Mouse (Mus musculus): ENCODE measurements around the gene Klc1.
"Not testable (repeated sequence)": the region's sequence is repeated elsewhere in the genome, so short reads cannot be mapped to it uniquely, and the experiment has no call there.

The Klc1 gene

DNA sequence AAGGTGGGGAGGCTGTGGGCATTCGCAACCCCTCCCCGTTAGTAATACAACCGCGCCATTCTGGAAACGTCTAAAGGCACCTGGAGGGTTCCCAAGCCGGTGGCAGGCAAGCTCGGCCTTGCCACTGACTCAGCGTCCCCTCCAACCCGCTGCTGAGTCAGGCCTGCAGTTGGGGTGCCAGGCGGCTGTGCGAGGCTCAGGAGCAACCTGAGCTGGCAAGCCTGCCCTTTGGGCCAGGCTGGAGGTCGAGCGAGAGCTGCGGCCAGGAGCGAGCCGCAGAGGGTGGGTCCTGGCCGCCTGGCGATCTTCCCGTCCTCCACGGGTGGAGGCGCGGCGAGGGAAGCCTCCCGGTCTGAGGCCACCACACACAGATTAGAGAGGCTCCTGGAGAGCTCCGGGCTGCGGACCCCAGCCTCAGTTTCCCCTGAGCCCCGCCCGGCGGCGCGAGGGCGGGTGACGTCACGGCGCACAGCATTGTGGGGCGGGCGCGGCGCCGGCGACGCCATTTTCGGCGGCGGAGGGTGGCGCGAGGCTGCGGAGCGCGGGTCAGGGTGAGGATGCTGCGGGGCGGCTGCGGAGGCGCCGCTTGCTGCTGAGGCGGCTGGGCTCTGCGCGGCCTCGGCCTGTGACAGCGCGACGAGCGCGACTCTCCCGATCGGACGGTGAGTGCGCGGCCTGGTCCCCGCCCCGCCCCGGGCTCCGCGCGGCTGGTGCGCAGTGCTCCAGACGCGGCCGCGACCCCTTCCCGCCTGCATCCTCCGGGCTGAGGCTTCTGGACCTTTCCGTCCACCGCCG, at the start of gene Klc1:
Gene Klc1 (plus strand): TSS at position 469 of the 795 bp plus-strand sequence.
- peak; percentile 62 to 71 for DNase-seq (ENCODE audit: low spot score in 2 of 2)

DNA sequence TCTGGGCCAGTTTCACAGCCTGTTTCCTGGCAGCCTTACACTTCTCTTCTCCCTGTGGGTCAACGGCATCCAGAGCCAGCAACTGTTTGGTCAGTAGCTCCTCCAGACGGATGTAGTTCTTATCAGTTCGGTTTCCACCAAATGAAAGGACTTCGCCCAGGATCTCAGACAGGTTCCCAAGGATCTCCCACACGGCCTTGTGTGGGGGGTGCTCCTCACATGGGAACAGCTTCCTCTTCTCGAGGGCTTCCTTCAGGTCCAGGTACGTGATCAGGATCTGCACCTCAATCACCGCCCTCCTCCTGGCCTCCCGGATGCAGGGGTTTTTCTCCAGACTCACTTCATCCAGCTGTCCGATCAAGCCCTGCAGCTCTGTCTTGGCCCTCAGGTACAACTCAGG, 48.6 kb upstream of the Klc1 start:
- no peak for DNase-seq (ENCODE audit: low spot score in 2 of 2)

DNA sequence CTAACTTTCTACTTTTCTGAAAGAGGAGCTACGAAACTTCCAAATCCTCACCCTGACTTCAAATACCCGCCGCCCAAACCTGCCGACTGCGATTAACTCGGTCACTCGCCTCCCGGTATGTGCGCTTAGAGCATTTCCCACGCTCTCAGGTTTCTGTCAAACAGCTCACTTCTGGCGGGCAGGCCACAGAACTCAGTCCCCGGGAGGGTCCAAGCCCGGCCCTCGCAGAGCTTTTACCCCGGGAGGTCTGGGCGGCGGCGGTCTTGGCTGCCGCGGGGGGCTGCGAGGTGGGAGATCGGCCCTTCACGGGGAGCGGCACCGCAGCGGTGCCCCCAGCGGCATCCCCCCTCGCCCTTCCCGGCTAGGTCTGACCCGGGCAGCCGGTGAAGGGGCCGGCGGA, 46.2 kb upstream of the Klc1 start:
- DNase-seq (ENCODE audit: low spot score in 2 of 2) = no peak

DNA sequence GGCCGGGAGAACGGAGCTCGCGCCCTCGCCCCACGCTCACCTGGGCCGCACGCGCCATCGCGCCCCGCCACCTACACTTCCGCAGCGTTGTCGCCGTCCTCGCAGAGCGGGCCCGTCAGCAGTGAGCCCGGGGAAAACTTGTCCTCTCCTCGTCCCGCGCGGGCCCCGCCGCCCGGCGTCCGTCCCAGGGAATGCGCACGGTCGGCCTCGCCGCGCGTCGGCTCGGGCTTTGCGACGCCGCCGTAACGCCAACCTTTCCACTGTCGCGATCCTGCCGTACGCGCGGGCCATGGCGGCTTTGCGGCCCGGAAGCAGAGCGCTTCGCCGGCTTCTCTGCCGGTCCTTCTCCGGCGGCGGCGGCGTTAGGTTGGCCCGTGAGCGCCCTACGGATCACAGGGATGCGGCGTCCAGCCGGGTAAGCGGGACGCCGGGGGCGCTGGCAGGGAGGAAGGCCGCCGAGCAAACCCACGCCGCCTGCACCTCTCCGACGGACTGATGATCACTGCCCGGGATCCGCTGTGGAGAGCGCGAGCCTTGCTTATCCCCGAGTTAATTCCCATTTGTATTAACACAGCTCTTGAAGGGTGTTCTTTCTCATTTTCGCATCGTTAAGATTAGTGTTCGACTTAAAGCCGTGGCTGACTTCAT, 45.5 kb upstream of the Klc1 start, which contains the start of the genes Bag5 and Apopt1:
Gene Bag5 (minus strand): TSS at position 254 of the 648 bp plus-strand sequence.
Gene Apopt1 (plus strand): TSS at position 258 of the 648 bp plus-strand sequence.
- DNase-seq (ENCODE audit: low spot score in 2 of 2) = peak; percentile 78 to 85

DNA sequence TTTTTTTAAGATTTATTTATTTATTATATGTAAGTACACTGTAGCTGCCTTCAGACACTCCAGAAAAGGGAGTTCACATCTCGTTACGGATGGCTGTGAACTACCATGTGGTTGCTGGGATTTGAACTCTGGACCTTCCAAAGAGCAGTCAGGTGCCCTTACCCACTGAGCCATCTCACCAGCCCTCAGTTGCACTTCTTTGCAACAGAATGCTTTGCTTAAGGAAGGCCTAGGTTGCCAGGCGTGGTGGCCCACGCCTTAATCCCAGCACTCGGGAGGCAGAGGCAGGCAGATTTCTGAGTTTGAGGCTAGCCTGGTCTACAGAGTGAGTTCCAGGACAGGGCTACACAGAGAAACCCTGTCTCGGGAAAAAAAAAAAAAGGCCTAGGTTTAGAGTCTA, 44.8 kb upstream of the Klc1 start:
- not testable (repeated sequence) for DNase-seq (ENCODE audit: low spot score in 2 of 2)

DNA sequence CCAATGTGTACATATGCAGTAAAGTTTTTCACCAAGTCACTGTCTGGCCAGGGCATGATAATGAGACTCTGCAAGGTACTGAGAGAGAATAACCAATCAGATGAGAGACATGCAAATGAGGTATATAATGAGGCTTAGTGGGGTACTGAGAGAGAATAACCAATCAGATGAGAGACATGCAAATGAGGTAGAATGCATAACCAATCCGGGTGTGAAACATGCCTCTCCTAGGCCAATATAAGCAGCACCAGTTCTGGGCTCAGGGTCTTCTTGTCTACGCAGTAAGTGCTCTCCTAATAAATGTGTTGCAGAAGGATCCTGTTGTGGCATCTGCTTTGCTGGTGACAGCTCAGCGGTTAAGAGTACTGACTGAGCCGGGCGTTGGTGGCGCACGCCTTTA, 42.1 kb upstream of the Klc1 start:
- no peak for DNase-seq (ENCODE audit: low spot score in 2 of 2)

DNA sequence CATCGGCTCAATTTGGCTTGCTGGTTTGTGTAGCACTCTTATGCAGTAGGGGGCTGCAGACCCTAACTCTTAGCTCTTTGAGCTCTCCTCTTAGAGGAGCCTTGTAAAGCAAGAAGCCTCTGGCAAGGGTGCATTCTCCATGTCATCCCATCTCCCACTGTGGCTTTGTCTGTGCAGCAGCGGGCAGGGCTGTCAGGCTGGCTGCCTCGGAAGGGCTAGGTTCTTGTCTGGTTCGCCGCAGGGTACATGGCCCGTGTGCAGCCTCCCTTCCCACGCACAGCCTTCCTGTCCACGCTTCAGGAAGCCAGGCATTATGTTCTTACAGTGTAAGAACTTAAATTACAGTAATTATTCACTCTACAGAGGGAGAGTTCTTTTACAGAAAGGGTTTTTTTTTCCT, 40.0 kb upstream of the Klc1 start:
- DNase-seq (ENCODE audit: low spot score in 2 of 2) = no peak

DNA sequence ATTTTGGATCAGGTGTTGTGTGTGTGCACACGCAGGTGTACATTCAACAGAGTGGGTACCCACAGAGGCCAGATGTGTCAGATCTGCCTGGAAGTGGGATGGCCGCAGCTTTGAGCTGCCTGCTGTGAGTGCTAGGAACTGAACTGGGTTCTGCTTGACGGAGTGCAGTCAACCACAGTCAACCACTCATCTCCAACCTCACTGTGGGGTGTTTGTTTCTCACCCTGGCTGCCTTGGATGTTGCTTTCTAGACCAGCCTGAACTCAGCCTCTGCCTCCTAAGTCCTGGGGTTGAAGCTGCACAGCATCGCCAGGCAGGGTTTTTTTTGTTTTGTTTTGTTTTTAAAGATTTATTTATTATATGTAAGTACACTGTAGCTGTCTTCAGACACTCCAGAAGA, 38.4 kb upstream of the Klc1 start:
- no peak for DNase-seq (ENCODE audit: low spot score in 2 of 2)

DNA sequence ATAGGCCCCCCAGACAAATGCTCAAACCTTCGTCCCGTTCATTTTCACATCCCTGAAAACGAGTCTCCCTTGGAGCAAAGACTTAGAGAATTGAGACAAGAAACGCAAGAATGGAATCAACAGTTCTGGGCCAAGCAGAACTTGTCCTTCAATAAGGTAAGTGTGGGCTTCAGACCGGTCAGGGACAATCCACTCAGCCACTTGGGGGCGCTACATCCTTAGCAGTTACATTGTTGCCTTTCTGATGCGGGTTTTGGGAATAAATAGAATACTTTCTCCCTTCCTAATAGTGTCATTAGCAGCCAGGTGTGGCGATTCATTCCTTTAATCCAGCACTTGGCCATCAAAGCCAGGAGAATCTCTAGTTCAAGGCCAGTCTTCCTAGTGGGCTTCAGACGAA, 36.0 kb upstream of the Klc1 start:
- peak in 1 of 2 experiments; percentile 49 for DNase-seq (ENCODE audit: low spot score in 2 of 2)

DNA sequence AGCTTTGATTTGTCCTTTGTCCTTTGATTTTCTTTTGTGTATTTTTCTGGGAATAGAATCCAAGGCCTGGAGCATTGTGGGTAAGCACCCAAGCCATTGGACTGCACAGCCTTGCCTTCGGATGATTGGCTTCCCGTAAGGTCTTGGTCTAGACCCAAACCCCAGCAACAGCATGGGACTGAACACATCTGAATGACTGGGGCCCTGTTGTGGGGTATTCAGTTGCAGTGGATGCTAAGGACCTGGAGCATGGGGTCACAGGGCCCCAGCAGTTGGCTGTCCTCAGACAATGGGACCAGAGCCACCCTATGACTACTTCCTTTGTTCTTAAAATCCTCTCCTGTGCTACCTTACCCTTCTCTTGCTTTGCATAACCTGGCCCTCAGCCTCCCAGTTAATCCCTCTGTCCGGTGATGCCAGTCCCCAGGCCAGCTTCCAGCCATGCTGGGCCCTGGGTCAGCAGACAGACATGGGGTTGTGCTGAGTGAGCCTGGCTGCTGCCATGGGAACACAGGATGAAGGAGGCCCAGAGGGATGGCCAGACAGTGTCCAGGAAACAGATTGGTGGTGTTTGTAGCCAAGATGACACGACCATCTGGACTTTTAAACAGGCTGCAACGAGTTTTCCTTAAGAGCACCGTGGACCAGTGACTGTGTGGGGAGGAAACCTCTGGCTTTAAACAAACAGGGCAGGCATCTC, 33.9 kb upstream of the Klc1 start:
- DNase-seq (ENCODE audit: low spot score in 2 of 2) = no peak

DNA sequence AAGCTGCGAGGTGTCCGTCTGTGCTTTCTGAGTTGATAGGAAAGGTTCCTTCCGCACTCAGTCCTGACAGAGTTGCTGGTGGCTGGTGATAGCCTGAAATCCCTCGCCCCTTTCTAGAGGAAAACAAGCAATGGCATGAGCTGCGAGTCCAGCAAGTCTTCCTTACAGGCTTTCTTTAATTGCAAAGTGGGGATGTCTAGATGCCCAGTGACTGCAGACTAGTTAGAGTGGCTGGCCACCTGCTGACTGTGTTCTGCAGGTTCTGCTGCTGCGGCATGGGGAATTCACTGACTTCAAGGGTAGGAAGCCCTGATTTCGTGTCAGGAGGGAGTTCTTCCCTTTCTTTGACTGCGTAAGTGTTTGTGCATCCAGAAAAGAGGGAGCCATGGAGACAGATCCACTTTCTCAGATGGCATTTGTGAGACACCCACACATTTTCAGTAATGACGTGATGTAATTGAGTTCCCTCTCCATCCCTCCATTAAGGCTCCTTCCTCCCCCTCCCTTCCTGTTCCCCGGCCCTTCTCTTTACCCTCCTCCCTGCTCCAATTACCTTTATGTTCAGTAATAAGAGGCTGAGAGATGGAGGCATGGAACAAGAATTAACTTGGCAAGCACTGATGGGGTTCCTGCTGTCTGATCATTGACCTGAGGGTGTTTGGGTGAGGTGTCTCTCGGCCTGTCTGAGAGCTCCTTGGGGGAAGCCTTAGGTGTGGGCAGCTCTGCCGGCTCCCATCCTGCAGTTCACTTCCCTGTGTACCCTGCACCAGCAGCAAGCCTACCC, 33.1 kb upstream of the Klc1 start:
- no peak for DNase-seq (ENCODE audit: low spot score in 2 of 2)

DNA sequence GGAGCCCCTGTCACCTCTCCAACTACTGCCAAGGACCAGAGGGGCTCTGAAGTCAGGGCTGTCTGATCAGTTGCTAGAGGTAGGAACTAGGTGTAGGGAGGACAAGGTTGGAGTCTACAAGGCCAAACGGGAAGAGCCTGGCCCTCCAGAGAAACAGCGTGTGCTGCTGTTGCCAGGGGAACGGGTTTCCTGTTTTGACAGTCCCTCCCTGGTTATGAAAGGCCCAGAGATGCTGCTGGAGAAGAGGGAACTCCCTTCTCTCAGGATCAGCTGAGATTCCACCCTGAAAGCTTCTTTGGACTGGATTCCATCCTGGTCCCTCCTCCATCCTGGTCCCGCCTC, 32.6 kb upstream of the Klc1 start:
- no peak for DNase-seq (ENCODE audit: low spot score in 2 of 2)

DNA sequence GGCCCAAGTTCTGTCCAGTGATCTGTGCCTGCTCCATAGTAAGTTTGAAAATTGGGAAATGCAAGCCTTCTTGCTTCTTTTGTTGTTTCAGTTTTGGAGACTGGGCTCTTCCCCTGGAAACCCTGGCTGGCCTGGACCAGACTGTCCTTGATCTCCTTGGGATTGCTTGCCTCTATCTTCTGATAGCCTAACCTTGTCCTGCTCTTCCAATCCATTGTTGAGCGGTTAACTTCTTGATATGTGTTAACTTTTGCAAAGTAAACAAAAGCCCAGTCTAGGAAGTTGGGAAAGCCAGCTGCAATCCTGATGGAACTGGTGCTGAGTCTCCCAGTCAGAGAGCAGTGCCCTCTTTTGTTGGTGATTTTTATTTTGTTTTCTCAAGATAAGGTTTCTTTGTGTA, 30.7 kb upstream of the Klc1 start:
- DNase-seq (ENCODE audit: low spot score in 2 of 2) = no peak

DNA sequence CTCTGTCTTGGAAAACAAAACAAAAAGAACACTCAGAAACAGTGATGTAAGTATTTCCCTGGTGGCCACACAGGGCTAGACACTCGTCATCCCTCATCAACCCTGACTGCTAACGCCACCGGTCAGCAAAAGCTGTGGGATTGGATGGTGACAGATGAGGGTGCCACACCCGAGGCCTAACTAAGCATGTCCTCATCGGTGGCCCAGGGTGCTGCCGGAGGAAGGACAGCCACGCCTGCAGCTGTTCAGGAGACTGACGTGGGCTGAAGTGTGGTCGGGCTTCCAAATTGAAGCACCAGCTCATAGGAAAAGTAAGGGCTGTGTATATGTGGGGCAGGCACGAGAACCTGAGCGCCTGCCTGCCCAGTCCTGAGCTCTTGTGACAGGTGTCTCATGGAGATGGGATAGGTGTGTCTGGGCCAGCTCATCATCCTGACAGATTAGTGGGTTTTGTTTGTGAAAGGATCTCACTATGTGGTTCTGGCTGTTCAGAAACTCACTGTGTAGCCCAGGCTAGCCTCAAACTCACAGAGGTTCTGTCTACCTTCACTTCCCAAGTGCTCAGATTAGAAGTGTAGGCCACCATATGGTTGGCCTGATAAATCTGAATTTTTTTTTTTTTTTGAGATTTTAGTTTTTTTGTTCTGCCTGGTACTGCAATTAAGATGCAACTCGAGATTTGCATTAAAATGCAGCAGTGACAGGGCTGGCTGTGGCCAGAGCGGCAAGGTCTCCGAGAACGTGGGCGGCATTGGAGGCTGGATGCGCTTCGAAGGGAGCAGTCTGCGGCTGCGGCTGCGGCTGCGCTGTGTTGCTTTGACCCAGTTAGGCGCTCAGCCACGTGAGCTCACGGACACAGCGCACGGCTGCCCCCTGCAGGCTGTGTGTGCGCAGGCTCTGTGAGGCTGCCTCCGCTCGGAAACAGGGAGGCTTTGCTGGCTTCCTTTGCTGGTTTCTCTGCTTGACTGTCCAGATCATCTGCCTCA, 26.5 kb upstream of the Klc1 start:
- peak; percentile 62 to 72 for DNase-seq (ENCODE audit: low spot score in 2 of 2)

DNA sequence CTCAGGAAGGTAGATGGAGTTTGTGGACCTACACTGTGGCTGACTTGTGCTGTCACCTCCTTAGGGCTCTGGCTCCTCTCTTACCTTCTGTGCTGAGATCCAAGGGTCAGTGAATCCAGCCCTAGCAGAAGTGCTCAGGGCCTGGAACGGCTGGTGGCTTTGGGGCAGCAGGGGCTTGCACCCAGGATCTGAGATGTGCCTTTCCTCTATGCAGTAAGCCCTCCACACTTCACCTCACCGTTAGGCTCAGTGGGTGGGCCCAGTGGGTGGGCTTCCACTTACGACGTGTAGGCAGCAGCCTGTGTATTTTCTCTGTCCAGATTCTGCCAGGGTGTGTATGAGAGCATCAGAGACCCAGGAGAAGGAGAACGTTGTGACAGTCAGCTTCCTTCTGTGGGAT, 25.7 kb upstream of the Klc1 start:
- no peak for DNase-seq (ENCODE audit: low spot score in 2 of 2)

DNA sequence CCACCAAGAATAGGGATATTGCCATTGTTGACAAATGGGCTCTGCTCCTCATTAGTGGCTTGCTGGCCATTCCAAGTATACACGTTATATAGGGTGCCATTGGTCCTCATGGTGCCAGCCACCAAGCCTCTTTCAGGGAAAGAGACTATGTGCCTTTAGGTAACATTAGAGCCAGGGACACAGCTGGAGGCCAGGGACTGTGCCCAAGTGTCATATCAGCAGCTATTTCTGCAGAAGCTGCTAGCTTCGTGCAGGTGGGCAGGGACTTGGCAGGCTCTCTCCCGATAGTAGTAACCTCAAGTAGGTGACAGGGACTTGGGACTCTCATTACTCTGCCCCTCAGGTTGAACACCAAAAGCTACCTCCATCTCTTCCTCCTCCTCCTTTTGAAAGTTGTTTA, 23.7 kb upstream of the Klc1 start:
- DNase-seq (ENCODE audit: low spot score in 2 of 2) = no peak

DNA sequence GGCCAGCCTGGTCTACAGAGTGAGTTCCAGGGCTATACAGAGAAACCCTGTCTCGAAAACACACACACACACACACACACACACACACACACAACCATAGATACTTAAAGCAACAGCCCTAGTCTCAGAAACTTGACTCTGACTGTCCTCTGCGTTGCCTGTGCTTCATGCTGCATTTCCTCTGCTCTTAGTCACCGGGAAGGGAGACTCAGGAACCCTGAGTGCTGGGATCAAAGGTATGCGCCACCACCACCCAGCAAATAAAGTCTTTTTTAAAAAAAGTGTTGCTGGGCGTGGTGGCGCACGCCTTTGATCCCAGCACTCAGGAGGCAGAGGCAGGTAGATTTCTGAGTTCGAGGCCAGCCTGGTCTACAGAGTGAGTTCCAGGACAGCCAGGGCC, 22.0 kb upstream of the Klc1 start:
- not testable (repeated sequence) for DNase-seq (ENCODE audit: low spot score in 2 of 2)

DNA sequence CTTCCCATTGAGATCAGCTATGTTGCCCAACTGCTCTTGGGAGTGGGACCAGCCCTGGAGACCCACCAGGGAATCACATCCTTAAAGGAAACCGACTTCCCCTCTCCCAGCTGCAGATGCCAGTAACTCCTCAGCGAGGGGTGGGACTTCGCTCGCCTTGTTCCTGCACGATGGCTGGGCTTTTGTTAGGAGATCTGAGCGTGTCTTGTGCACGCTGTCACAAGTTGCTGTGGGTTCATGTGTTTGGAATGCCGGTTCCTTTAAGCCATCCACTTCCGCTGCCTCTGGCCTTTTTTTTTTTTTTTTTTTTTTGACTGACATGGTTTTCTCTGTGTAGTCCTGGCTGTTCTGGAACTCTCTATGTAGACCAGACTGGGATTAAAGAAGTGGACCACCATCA, 21.3 kb upstream of the Klc1 start:
- no peak for DNase-seq (ENCODE audit: low spot score in 2 of 2)

DNA sequence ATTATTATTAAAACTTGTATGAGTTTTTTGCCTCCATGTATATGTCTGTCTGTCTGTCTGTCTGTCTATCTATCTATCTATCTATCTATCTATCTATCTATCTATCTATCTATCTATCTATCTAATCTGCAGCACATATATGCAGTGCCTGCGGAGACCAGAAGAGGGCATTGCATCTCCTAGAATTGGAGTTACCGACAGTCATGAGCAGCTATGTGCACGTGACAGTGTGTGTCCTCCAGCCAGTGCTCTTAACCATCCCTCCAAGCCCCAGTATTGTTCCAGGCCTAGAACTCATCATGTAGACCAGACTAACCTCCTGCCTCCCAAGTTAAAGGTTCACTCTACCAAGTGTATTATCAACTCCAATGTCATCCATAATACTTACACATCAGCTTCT, 19.9 kb upstream of the Klc1 start:
- peak in 1 of 2 experiments; percentile 55 for DNase-seq (ENCODE audit: low spot score in 2 of 2)

DNA sequence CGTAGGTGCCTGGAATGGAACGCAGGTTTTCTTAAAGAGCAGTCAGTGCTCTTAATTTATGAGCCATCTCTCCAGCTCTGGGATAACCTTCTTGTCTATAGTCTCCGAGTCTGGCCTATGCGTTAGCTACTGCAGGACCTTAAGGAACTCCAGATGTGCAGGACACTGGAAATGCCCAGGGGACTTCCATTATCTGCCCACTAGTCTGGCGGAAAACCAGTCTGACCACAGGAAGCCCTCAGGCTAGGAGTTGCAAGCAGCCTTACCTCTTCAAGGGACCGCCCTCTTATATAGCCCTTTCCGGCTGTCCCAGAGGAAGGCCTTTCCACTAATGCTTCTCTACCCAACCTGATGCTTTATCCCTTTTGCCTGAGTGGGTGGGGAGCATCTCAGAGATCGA, 17.3 kb upstream of the Klc1 start:
- DNase-seq (ENCODE audit: low spot score in 2 of 2) = no peak

DNA sequence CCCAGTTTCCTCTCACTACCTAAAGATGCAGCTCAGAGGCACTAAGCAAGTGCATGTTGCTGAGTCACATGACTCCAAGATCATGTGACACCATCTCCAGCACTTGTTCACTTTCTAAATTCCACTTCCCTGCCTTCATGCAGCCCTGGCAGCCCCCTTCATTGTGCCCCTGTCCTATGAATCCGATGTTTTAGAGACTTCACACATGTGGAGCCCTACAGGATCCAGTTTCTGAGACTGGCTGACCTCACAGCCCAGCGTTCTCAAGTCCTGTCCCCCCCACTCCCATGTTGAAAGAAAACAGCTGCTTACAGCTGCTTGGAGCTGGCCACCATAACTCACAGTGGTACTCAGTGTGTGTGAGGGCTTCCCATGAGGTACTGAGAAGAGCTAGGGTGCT, 15.2 kb upstream of the Klc1 start:
- no peak for DNase-seq (ENCODE audit: low spot score in 2 of 2)

Data from spleen, postnatal 14 days (tissue).